Mouse (Mus musculus) midbrain, embryonic 11.5 days (tissue): ENCODE data around the gene Arhgap6. TPM values are rescaled to one million over a fixed set of nuclear protein-coding genes. Genes with fewer than 3 reads are reported as not detected.
A peak's percentile ranks its signal among the peaks of the same experiment; 100 is the strongest.

Experiments
- ATAC-seq: fragments of 200-750 bp; cut with Nextera tagmentation; 2 replicates; pipeline ENCODE4 v1.8.0; 2017; ENCODE audit warnings: moderate TSS enrichment, moderate library complexity; ENCODE audit not compliant: low FRiP score
- DNase-seq: peaks from one replicate; pipeline ENCODE4 v3.0.0; 2015; ENCODE audit warnings: low spot score; ENCODE audit errors: missing footprints
- H3K27ac ChIP-seq: fragments of 300-500 bp; sonication (generic); 2 replicates; pipeline ENCODE4 v1.5.1; 2014; ENCODE audit warnings: low read depth, low read length
- H3K27me3 ChIP-seq: fragments of 300-500 bp; sonication (generic); 2 replicates; pipeline ENCODE4 v1.6.1; 2014; ENCODE audit warnings: mild to moderate bottlenecking, low read length, moderate library complexity, mixed read lengths; ENCODE audit not compliant: control insufficient read depth, insufficient read depth
- H3K36me3 ChIP-seq: fragments of 300-500 bp; sonication (generic); 2 replicates; pipeline ENCODE4 v1.6.1; 2014; ENCODE audit warnings: mild to moderate bottlenecking, low read length, moderate library complexity, mixed read lengths; ENCODE audit not compliant: control insufficient read depth, insufficient read depth
- H3K4me1 ChIP-seq: fragments of 300-500 bp; sonication (generic); 2 replicates; pipeline ENCODE4 v1.6.1; 2014; ENCODE audit warnings: low read length; ENCODE audit not compliant: control insufficient read depth, insufficient read depth
- H3K4me2 ChIP-seq: fragments of 300-500 bp; sonication (generic); 2 replicates; pipeline ENCODE4 v1.6.1; 2014; ENCODE audit warnings: mild to moderate bottlenecking, moderate library complexity
- H3K4me3 ChIP-seq: fragments of 300-500 bp; sonication (generic); 2 replicates; pipeline ENCODE4 v1.5.1; 2014; ENCODE audit warnings: low read depth, low read length
- H3K9ac ChIP-seq: fragments of 300-500 bp; sonication (generic); 2 replicates; pipeline ENCODE4 v1.6.1; 2014; ENCODE audit warnings: low read length
- H3K9me3 ChIP-seq: fragments of 300-500 bp; sonication (generic); 2 replicates; pipeline ENCODE4 v1.6.1; 2016; ENCODE audit warnings: low read length; ENCODE audit not compliant: control insufficient read depth
- WGBS: fragments of 180-500 bp; shearing (Covaris S2); extraction: QIAGEN DNeasy Blood & Tissue Kit; methylation state at CpG from one replicate; pipeline ENCODE4 v1.1.7; 2014; 5-methylcytosine and 5-hydroxymethylcytosine counted together
- polyA plus RNA-seq: library from polyadenylated mRNA; unstranded; fragments of >200 nt; fragmentation: Nextera tagmentation; extraction: Ambion mirVana; gene quantifications from 2 replicates; pipeline ENCODE4 v1.2.1, GENCODE M21; 2014

Arhgap6 gene
- polyA plus RNA-seq, 1 experiment from 2014 or later, result 1.0 TPM

- 71% methylated on average over 2 of the region's 2 CpGs for WGBS
- Histone ChIP-seq H3K4me1 (no peaks in the 10 kb centered on the region), H3K9me3 (no peaks in the 10 kb centered on the region), H3K9ac (no peak overlapping the region), H3K4me2 (no peak overlapping the region), H3K36me3 (no peaks in the 10 kb centered on the region), H3K4me3 (no peak overlapping the region), H3K27ac (no peak overlapping the region), H3K27me3 (no peaks in the 10 kb centered on the region; the same call in 1 of the 2 replicates)
- no peak for DNase-seq
- no peak for ATAC-seq
Measured at GRCm38 (mm10) chrX:169075020-169075419, 280.1 kb downstream of the Arhgap6 start.

GRCm38 (mm10) chrX:169081609-169082008 lies 286.7 kb downstream of the Arhgap6 start:
- Histone ChIP-seq H3K4me3 (no peak overlapping the region), H3K27me3 (no peaks in the 10 kb centered on the region; the same call in 1 of the 2 replicates), H3K4me1 (no peaks in the 10 kb centered on the region), H3K9me3 (no peaks in the 10 kb centered on the region), H3K36me3 (no peaks in the 10 kb centered on the region), H3K9ac (no peak overlapping the region), H3K27ac (no peak overlapping the region), H3K4me2 (no peak overlapping the region)
- ATAC-seq (no peak), DNase-seq (no peak)
- WGBS, result 81% methylated on average over 3 of the region's 3 CpGs

GRCm38 (mm10) chrX:169085871-169086270 lies 291.0 kb downstream of the Arhgap6 start:
- Histone ChIP-seq H3K9me3 (no peaks in the 10 kb centered on the region), H3K4me1 (no peaks in the 10 kb centered on the region), H3K4me2 (no peak overlapping the region), H3K4me3 (no peak overlapping the region), H3K27ac (no peak overlapping the region), H3K36me3 (no peaks in the 10 kb centered on the region), H3K9ac (no peak overlapping the region), H3K27me3 (peaks cover 4% of the 10 kb centered on the region; the same call in 1 of the 2 replicates)
- ATAC-seq (no peak), DNase-seq (peak; percentile 84)
- 20% methylated on average over 5 of the region's 5 CpGs for WGBS

- Histone ChIP-seq H3K4me1 (no peaks in the 10 kb centered on the region), H3K36me3 (no peaks in the 10 kb centered on the region), H3K9me3 (no peaks in the 10 kb centered on the region), H3K4me3 (no peak overlapping the region), H3K9ac (no peak overlapping the region), H3K27ac (no peak overlapping the region), H3K27me3 (peaks cover 4% of the 10 kb centered on the region; the same call in 1 of the 2 replicates), H3K4me2 (no peak overlapping the region)
- 79% methylated on average over 2 of the region's 2 CpGs for WGBS
- ATAC-seq (no peak), DNase-seq (no peak)
Measured at GRCm38 (mm10) chrX:169089221-169089620, 294.3 kb downstream of the Arhgap6 start.

- ATAC-seq, result no peak
- Histone ChIP-seq H3K9ac (no peak overlapping the region), H3K27me3 (no peaks in the 10 kb centered on the region), H3K9me3 (no peaks in the 10 kb centered on the region), H3K4me2 (no peak overlapping the region), H3K4me1 (no peaks in the 10 kb centered on the region), H3K27ac (no peak overlapping the region), H3K36me3 (no peaks in the 10 kb centered on the region), H3K4me3 (no peak overlapping the region)
- WGBS, result 79% methylated on average over 2 of the region's 2 CpGs
- no peak for DNase-seq
Measured at GRCm38 (mm10) chrX:169094601-169095000, 299.7 kb downstream of the Arhgap6 start.

GRCm38 (mm10) chrX:169095584-169095983 lies 300.7 kb downstream of the Arhgap6 start:
- H3K4me2 ChIP-seq, result no peak overlapping the region
- no peaks in the 10 kb centered on the region for H3K36me3 ChIP-seq
- H3K9ac ChIP-seq, result no peak overlapping the region
- H3K9me3 ChIP-seq, result no peaks in the 10 kb centered on the region
- DNase-seq (no peak), ATAC-seq (no peak)
- no peaks in the 10 kb centered on the region for H3K4me1 ChIP-seq
- H3K27me3 ChIP-seq, result no peaks in the 10 kb centered on the region
- no peak overlapping the region for H3K27ac ChIP-seq
- no peak overlapping the region for H3K4me3 ChIP-seq

GRCm38 (mm10) chrX:169102665-169103064 lies 307.8 kb downstream of the Arhgap6 start:
- no peak overlapping the region for H3K4me2 ChIP-seq
- H3K36me3 ChIP-seq, result no peaks in the 10 kb centered on the region
- 69% methylated on average over 1 of the region's 1 CpGs for WGBS
- no peak for DNase-seq
- no peaks in the 10 kb centered on the region for H3K4me1 ChIP-seq
- H3K4me3 ChIP-seq, result no peak overlapping the region
- H3K9ac ChIP-seq, result no peak overlapping the region
- H3K27ac ChIP-seq, result no peak overlapping the region
- ATAC-seq, result no peak
- H3K27me3 ChIP-seq, result peaks cover 2% of the 10 kb centered on the region
- no peaks in the 10 kb centered on the region for H3K9me3 ChIP-seq

- H3K4me1 ChIP-seq, result no peaks in the 10 kb centered on the region
- no peak overlapping the region for H3K27ac ChIP-seq
- no peak overlapping the region for H3K9ac ChIP-seq
- peaks cover 5% of the 10 kb centered on the region for H3K27me3 ChIP-seq
- no peaks in the 10 kb centered on the region for H3K36me3 ChIP-seq
- ATAC-seq, result no peak
- H3K9me3 ChIP-seq, result no peaks in the 10 kb centered on the region
- H3K4me2 ChIP-seq, result no peak overlapping the region
- no peak for DNase-seq
- no peak overlapping the region for H3K4me3 ChIP-seq
- WGBS, result 79% methylated on average over 4 of the region's 4 CpGs
Measured at GRCm38 (mm10) chrX:169106048-169106622, 311.2 kb downstream of the Arhgap6 start.

- Histone ChIP-seq H3K4me3 (no peak overlapping the region), H3K36me3 (no peaks in the 10 kb centered on the region), H3K27ac (no peak overlapping the region), H3K9ac (no peak overlapping the region), H3K4me2 (no peak overlapping the region), H3K27me3 (peaks cover 5% of the 10 kb centered on the region), H3K4me1 (no peaks in the 10 kb centered on the region), H3K9me3 (no peaks in the 10 kb centered on the region)
- 90% methylated on average over 2 of the region's 2 CpGs for WGBS
- no peak for DNase-seq
- no peak for ATAC-seq
Measured at GRCm38 (mm10) chrX:169107372-169107771, 312.5 kb downstream of the Arhgap6 start.
